Mouse (Mus musculus) bone marrow, adult 2 months (tissue): ENCODE results near the gene Ghr. TPM values are rescaled to one million over a fixed set of nuclear protein-coding genes. Genes with fewer than 3 reads are reported as not detected.

Source experiments
- H3K27ac ChIP-seq: fragments of 200-500 bp; 2 replicates; pipeline ENCODE4 v1.5.1; 2012; ENCODE audit warnings: low read depth, mild to moderate bottlenecking, control low read depth, inconsistent platforms, low read length; ENCODE audit not compliant: control insufficient read depth, poor library complexity, insufficient read depth
- H3K4me1 ChIP-seq: fragments of 200-500 bp; 2 replicates; pipeline ENCODE4 v1.6.1; 2011; ENCODE audit warnings: low read length; ENCODE audit not compliant: control insufficient read depth, insufficient read depth
- H3K4me3 ChIP-seq: fragments of 200-500 bp; replicated peaks from 2 replicates; pipeline ENCODE3; 2011; ENCODE audit warnings: mild to moderate bottlenecking, low read depth, low read length, control low read depth; ENCODE audit not compliant: control insufficient read depth
- CTCF ChIP-seq: fragments of 200-500 bp; IDR thresholded peaks from 2 replicates; pipeline ENCODE4 v1.5.1; 2011; ENCODE audit warnings: low read length, control low read depth; ENCODE audit not compliant: control insufficient read depth, insufficient read depth
- POLR2A ChIP-seq: fragments of 200-500 bp; IDR thresholded peaks from 2 replicates; pipeline ENCODE4 v1.6.1; 2011; ENCODE audit warnings: low read depth, mild to moderate bottlenecking, control low read depth, low read length, borderline replicate concordance; ENCODE audit not compliant: control insufficient read depth
- WGBS: fragments of 180-500 bp; shearing (Covaris S2); methylation state at CpG from one replicate; pipeline ENCODE4 v1.1.7; 2018; 5-methylcytosine and 5-hydroxymethylcytosine counted together
- polyA plus RNA-seq: library from polyadenylated mRNA; stranded (reverse); fragments of >200 nt; gene quantifications from 2 replicates; pipeline ENCODE4 v1.2.4, GENCODE M21; 2011; ENCODE audit warnings: low replicate concordance; ENCODE audit not compliant: missing spikeins, insufficient read depth, insufficient read length

The Ghr gene
- polyA plus RNA-seq, 1 experiment, result 10.0 TPM

- peak; percentile 37; the same call in 1 of the 2 replicates for TF ChIP-seq POLR2A
- TF ChIP-seq CTCF, result no peak
- no peaks in the 10 kb centered on the region; the same call in none of the 2 replicates for H3K4me1 ChIP-seq
- peak overlapping the region; percentile 95 for H3K27ac ChIP-seq
- WGBS, result under 1% methylated on average over 12 of the region's 12 CpGs
- peak overlapping the region; percentile 67 for H3K4me3 ChIP-seq
Measured at GRCm38 (mm10) chr15:3270646-3271077, 312.6 kb downstream of the Ghr start.

GRCm38 (mm10) chr15:3269996-3270645 is 313.2 kb downstream of the Ghr start:
- Histone ChIP-seq H3K4me3 (no peak overlapping the region), H3K4me1 (no peaks in the 10 kb centered on the region; the same call in none of the 2 replicates), H3K27ac (peak overlapping the region; percentile 51; the same call in 1 of the 2 replicates)
- WGBS, result 12% methylated on average over 6 of the region's 6 CpGs
- TF ChIP-seq CTCF (no peak), POLR2A (no peak)

- 78% methylated on average over 4 of the region's 4 CpGs for WGBS
- H3K4me3 ChIP-seq, result no peak overlapping the region
- no peak overlapping the region for H3K27ac ChIP-seq
- TF ChIP-seq CTCF (no peak), POLR2A (no peak)
- H3K4me1 ChIP-seq, result no peaks in the 10 kb centered on the region; the same call in none of the 2 replicates
Measured at GRCm38 (mm10) chr15:3269496-3269895, 313.8 kb downstream of the Ghr start.

GRCm38 (mm10) chr15:3268247-3268646 is 315.0 kb downstream of the Ghr start, which contains the start of gene Selenop:
Selenop (plus strand) TSS chr15:3268547.
- no peak for TF ChIP-seq POLR2A
- TF ChIP-seq CTCF, result no peak
- no peak within 1 kb of the TSS for H3K4me3 ChIP-seq
- WGBS, result 78% methylated on average over 6 of the region's 6 CpGs
- no peaks in the 10 kb centered on the region; the same call in none of the 2 replicates for H3K4me1 ChIP-seq
- no peak within 1 kb of the TSS for H3K27ac ChIP-seq
